Mouse (Mus musculus) adrenal gland, adult 18-20 months (tissue): ENCODE data around the gene Tmem161a. TPM values are rescaled to one million over a fixed set of nuclear protein-coding genes. Genes with fewer than 3 reads are reported as not detected.
"Not testable (repeated sequence)": the region's sequence is repeated elsewhere in the genome, so short reads cannot be mapped to it uniquely, and the experiment has no call there.

Source experiments
- DNase-seq, 2 experiments: peaks; one replicate each; pipeline ENCODE4 v3.0.0; 2021 to 2022; ENCODE audit warnings: low spot score in 2 of 2
- total RNA-seq, 2 experiments: library from RNA; stranded (reverse); gene quantifications; 1 replicate in 1 of 2; 2 replicates in 1 of 2; pipeline ENCODE4 v1.2.3; 2021

Tmem161a gene
- total RNA-seq, 2 experiments from 2014 or later = 68.0 to 84.2 TPM

GRCm38 (mm10) chr8:70203072-70203471 is 30.9 kb downstream of the Tmem161a start:
- DNase-seq = no peak

- no peak for DNase-seq
Measured at GRCm38 (mm10) chr8:70204757-70205156, 32.6 kb downstream of the Tmem161a start.

GRCm38 (mm10) chr8:70208130-70208529 is 36.0 kb downstream of the Tmem161a start:
- no peak for DNase-seq

- no peak for DNase-seq
Measured at GRCm38 (mm10) chr8:70210538-70210937, 38.4 kb downstream of the Tmem161a start.

GRCm38 (mm10) chr8:70211275-70211674 is 39.1 kb downstream of the Tmem161a start:
- DNase-seq = no peak

GRCm38 (mm10) chr8:70211726-70212111 is 39.6 kb downstream of the Tmem161a start:
- DNase-seq = no peak

- DNase-seq = peak; percentile 84 to 90
Measured at GRCm38 (mm10) chr8:70212112-70213055, 40.2 kb downstream of the Tmem161a start, which contains the start of gene Slc25a42. TSS of gene Slc25a42 (minus strand) at chr8:70212305.

GRCm38 (mm10) chr8:70214411-70214810 is 42.3 kb downstream of the Tmem161a start:
- DNase-seq = no peak

GRCm38 (mm10) chr8:70215092-70215491 is 42.9 kb downstream of the Tmem161a start:
- no peak for DNase-seq

- not testable (repeated sequence) for DNase-seq
Measured at GRCm38 (mm10) chr8:70216161-70216560, 44.0 kb downstream of the Tmem161a start.

- peak in 1 of 2 experiments; percentile 45 for DNase-seq
Measured at GRCm38 (mm10) chr8:70216566-70216965, 44.4 kb downstream of the Tmem161a start.

- no peak for DNase-seq
Measured at GRCm38 (mm10) chr8:70217441-70217840, 45.3 kb downstream of the Tmem161a start.

GRCm38 (mm10) chr8:70219107-70219684 is 47.0 kb downstream of the Tmem161a start:
- no peak for DNase-seq

GRCm38 (mm10) chr8:70220236-70220840 is 48.2 kb downstream of the Tmem161a start:
- DNase-seq = no peak

GRCm38 (mm10) chr8:70220911-70221310 is 48.8 kb downstream of the Tmem161a start:
- DNase-seq = no peak

- no peak for DNase-seq
Measured at GRCm38 (mm10) chr8:70222041-70222440, 49.9 kb downstream of the Tmem161a start.

GRCm38 (mm10) chr8:70223341-70223740 is 51.2 kb downstream of the Tmem161a start:
- DNase-seq = peak in 1 of 2 experiments; percentile 54

GRCm38 (mm10) chr8:70227997-70228396 is 55.8 kb downstream of the Tmem161a start:
- DNase-seq = no peak

- no peak for DNase-seq
Measured at GRCm38 (mm10) chr8:70230837-70231236, 58.7 kb downstream of the Tmem161a start.
